Mouse (Mus musculus): Measurements from ENCODE around the gene Wfdc15b.

DNA sequence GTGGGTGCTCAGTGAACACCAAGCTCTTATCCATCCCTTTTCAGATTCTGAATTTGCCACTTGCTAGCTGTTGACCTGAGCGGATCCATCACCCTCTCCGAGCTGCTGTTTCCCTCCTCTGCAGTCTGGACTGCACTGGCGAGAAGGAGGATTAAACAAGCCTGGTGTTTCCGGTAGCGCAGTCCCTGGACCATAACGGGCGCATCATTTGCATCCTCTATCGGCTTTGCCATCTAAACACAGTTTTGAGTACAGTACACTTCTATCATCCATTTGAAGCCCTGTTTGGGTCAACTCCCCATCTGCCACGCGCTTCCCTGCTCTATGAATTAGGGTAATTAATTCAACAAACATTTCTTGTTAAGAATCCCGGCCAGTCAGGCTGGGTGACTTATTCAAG lies 51.1 kb downstream of the Wfdc15b start:
- no peak for TF ChIP-seq POLR2A (IDR thresholded peaks at IDR 0.05; ENCODE audit: insufficient read length, low read depth)
- TF ChIP-seq MAX (IDR thresholded peaks at IDR 0.05; ENCODE audit: low read depth) = no peak
- no peak for TF ChIP-seq E2F4 (IDR thresholded peaks at IDR 0.05; ENCODE audit: insufficient read depth)
- TF ChIP-seq TCF12 (IDR thresholded peaks at IDR 0.05; ENCODE audit: insufficient read depth, poor library complexity, severe bottlenecking) = no peak
- no peak for TF ChIP-seq USF1 (IDR thresholded peaks at IDR 0.05; ENCODE audit: low read depth)

Data from myocyte (in vitro differentiated cells).